Mouse (Mus musculus): Measurements from ENCODE around the gene Ddah1.
"Not testable (repeated sequence)": the region's sequence is repeated elsewhere in the genome, so short reads cannot be mapped to it uniquely, and the experiment has no call there.

The Ddah1 gene

GRCm38 (mm10) chr3:145864713-145865233 lies 106.3 kb downstream of the Ddah1 start:
- peak; percentile 22 for DNase-seq (ENCODE audit: low spot score)

GRCm38 (mm10) chr3:145872680-145873079 lies 114.2 kb downstream of the Ddah1 start:
- no peak for DNase-seq (ENCODE audit: low spot score)

GRCm38 (mm10) chr3:145873271-145873670 lies 114.8 kb downstream of the Ddah1 start:
- DNase-seq (ENCODE audit: low spot score), result no peak

GRCm38 (mm10) chr3:145874126-145874525 lies 115.7 kb downstream of the Ddah1 start:
- DNase-seq (ENCODE audit: low spot score), result no peak

- DNase-seq (ENCODE audit: low spot score), result no peak
Observed at GRCm38 (mm10) chr3:145876120-145876519, 117.6 kb downstream of the Ddah1 start.

GRCm38 (mm10) chr3:145878867-145879266 lies 120.4 kb downstream of the Ddah1 start:
- not testable (repeated sequence) for DNase-seq (ENCODE audit: low spot score)

- no peak for DNase-seq (ENCODE audit: low spot score)
Observed at GRCm38 (mm10) chr3:145880335-145880734, 121.9 kb downstream of the Ddah1 start.

- no peak for DNase-seq (ENCODE audit: low spot score)
Observed at GRCm38 (mm10) chr3:145882076-145882874, 123.8 kb downstream of the Ddah1 start.

- DNase-seq (ENCODE audit: low spot score), result no peak
Observed at GRCm38 (mm10) chr3:145883233-145883632, 124.8 kb downstream of the Ddah1 start.

GRCm38 (mm10) chr3:145885376-145885775 lies 126.9 kb downstream of the Ddah1 start:
- DNase-seq (ENCODE audit: low spot score), result no peak

- DNase-seq (ENCODE audit: low spot score), result peak; percentile 43
Observed at GRCm38 (mm10) chr3:145885851-145886464, 127.5 kb downstream of the Ddah1 start.

- DNase-seq (ENCODE audit: low spot score), result no peak
Observed at GRCm38 (mm10) chr3:145887430-145887971, 129.0 kb downstream of the Ddah1 start.

GRCm38 (mm10) chr3:145890346-145891132 lies 132.1 kb downstream of the Ddah1 start:
- DNase-seq (ENCODE audit: low spot score), result no peak

GRCm38 (mm10) chr3:145892451-145892850 lies 134.0 kb downstream of the Ddah1 start:
- no peak for DNase-seq (ENCODE audit: low spot score)

- DNase-seq (ENCODE audit: low spot score), result no peak
Observed at GRCm38 (mm10) chr3:145894131-145894530, 135.7 kb downstream of the Ddah1 start.

- no peak for DNase-seq (ENCODE audit: low spot score)
Observed at GRCm38 (mm10) chr3:145897749-145898148, 139.3 kb downstream of the Ddah1 start.

- DNase-seq (ENCODE audit: low spot score), result no peak
Observed at GRCm38 (mm10) chr3:145899832-145900231, 141.4 kb downstream of the Ddah1 start.

GRCm38 (mm10) chr3:145903530-145903929 lies 145.1 kb downstream of the Ddah1 start:
- DNase-seq (ENCODE audit: low spot score), result no peak

- peak; percentile 42 for DNase-seq (ENCODE audit: low spot score)
Observed at GRCm38 (mm10) chr3:145904850-145905776, 146.6 kb downstream of the Ddah1 start.

GRCm38 (mm10) chr3:145906582-145906981 lies 148.1 kb downstream of the Ddah1 start:
- no peak for DNase-seq (ENCODE audit: low spot score)

- DNase-seq (ENCODE audit: low spot score), result no peak
Observed at GRCm38 (mm10) chr3:145912512-145912911, 154.0 kb downstream of the Ddah1 start.

Measured in lung, postnatal 25 days (tissue).